Mouse (Mus musculus) kidney, adult 2 months (tissue): ENCODE data around the gene Avl9. TPM values are rescaled to one million over a fixed set of nuclear protein-coding genes. Genes with fewer than 3 reads are reported as not detected.
A peak's percentile ranks its signal among the peaks of the same experiment; 100 is the strongest.

Experiments
- DNase-seq: peaks from one replicate; pipeline ENCODE4 v3.0.0; 2021
- H3K27ac ChIP-seq: fragments of 200-500 bp; 2 replicates; pipeline ENCODE4 v1.5.1; 2012; ENCODE audit warnings: low read depth, low read length, control low read depth, inconsistent platforms; ENCODE audit not compliant: insufficient read depth
- H3K27me3 ChIP-seq: fragments of 200-500 bp; replicated peaks from 2 replicates; pipeline ENCODE4 v1.6.1; 2012; ENCODE audit warnings: mild to moderate bottlenecking, moderate library complexity, low read length, inconsistent platforms; ENCODE audit not compliant: control insufficient read depth, insufficient read depth
- H3K36me3 ChIP-seq: fragments of 200-500 bp; 2 replicates; pipeline ENCODE4 v1.6.1; 2012; ENCODE audit warnings: mild to moderate bottlenecking, moderate library complexity, low read length, inconsistent platforms; ENCODE audit not compliant: control insufficient read depth, insufficient read depth
- H3K4me1 ChIP-seq: fragments of 200-500 bp; 2 replicates; pipeline ENCODE4 v1.6.1; 2011; ENCODE audit warnings: low read length; ENCODE audit not compliant: control insufficient read depth, insufficient read depth
- H3K4me3 ChIP-seq: fragments of 200-500 bp; 2 replicates; pipeline ENCODE4 v1.5.1; 2011; ENCODE audit warnings: mild to moderate bottlenecking, low read depth, low read length, control low read depth; ENCODE audit not compliant: insufficient read depth
- CTCF ChIP-seq: fragments of 200-500 bp; conservative IDR thresholded peaks from 2 replicates; pipeline ENCODE4 v1.5.1; 2011; ENCODE audit warnings: low read depth, mild to moderate bottlenecking, control low read depth, low read length, moderate library complexity, mixed read lengths; ENCODE audit not compliant: insufficient read depth, insufficient read length
- POLR2A ChIP-seq: fragments of 200-500 bp; IDR thresholded peaks from one replicate; pipeline ENCODE4 v1.6.1; 2011; ENCODE audit warnings: low read depth, low read length, control low read depth
- WGBS: fragments of 180-500 bp; shearing (Covaris S2); methylation state at CpG from one replicate; pipeline ENCODE4 v1.1.7; 2018; 5-methylcytosine and 5-hydroxymethylcytosine counted together
- polyA plus RNA-seq: library from polyadenylated mRNA; depleted of rRNA; stranded (reverse); fragments of >200 nt; gene quantifications from 2 replicates; pipeline ENCODE4 v1.2.3, GENCODE M21; 2012

Avl9 gene
- polyA plus RNA-seq, 1 experiment, result 7.8 TPM

- Histone ChIP-seq H3K4me1 (no peaks in the 10 kb centered on the region), H3K4me3 (no peak overlapping the region), H3K36me3 (peaks cover 9% of the 10 kb centered on the region), H3K27me3 (no peaks in the 10 kb centered on the region), H3K27ac (no peak overlapping the region)
- WGBS, result 62% methylated on average over 3 of the region's 3 CpGs
- TF ChIP-seq POLR2A, result no peak
- no peak for TF ChIP-seq CTCF
- no peak for DNase-seq
Observed at GRCm38 (mm10) chr6:56765265-56765664, 50.6 kb downstream of the Avl9 start.

GRCm38 (mm10) chr6:56765696-56766095 lies 51.0 kb downstream of the Avl9 start:
- 86% methylated on average over 4 of the region's 4 CpGs for WGBS
- TF ChIP-seq CTCF, result no peak
- no peak for TF ChIP-seq POLR2A
- Histone ChIP-seq H3K36me3 (peaks cover 9% of the 10 kb centered on the region), H3K4me3 (no peak overlapping the region), H3K27me3 (no peaks in the 10 kb centered on the region), H3K27ac (no peak overlapping the region), H3K4me1 (no peaks in the 10 kb centered on the region)
- DNase-seq, result no peak

GRCm38 (mm10) chr6:56775816-56776215 lies 61.1 kb downstream of the Avl9 start:
- whole genome bisulfite sequencing, result 31% methylated on average over 3 of the region's 3 CpGs
- Histone ChIP-seq H3K4me3 (no peak overlapping the region), H3K27me3 (no peaks in the 10 kb centered on the region), H3K27ac (no peak overlapping the region), H3K4me1 (no peaks in the 10 kb centered on the region), H3K36me3 (peaks cover 8% of the 10 kb centered on the region)
- no peak for TF ChIP-seq POLR2A
- TF ChIP-seq CTCF, result no peak
- peak; percentile 35 for DNase-seq

GRCm38 (mm10) chr6:56779636-56780035 lies 64.9 kb downstream of the Avl9 start:
- Histone ChIP-seq H3K4me3 (no peak overlapping the region), H3K27ac (no peak overlapping the region), H3K36me3 (peaks cover 8% of the 10 kb centered on the region), H3K27me3 (no peaks in the 10 kb centered on the region), H3K4me1 (peaks cover 9% of the 10 kb centered on the region)
- DNase-seq, result no peak
- no peak for TF ChIP-seq CTCF
- WGBS, result 95% methylated on average over 5 of the region's 5 CpGs

- no peak for TF ChIP-seq POLR2A
- no peak for TF ChIP-seq CTCF
Observed at GRCm38 (mm10) chr6:56783561-56784272, 69.0 kb downstream of the Avl9 start.

GRCm38 (mm10) chr6:56785068-56785467 lies 70.4 kb downstream of the Avl9 start:
- Histone ChIP-seq H3K4me1 (peaks cover 14% of the 10 kb centered on the region), H3K4me3 (no peak overlapping the region), H3K36me3 (peaks cover 2% of the 10 kb centered on the region; the same call in 1 of the 2 replicates), H3K27ac (no peak overlapping the region), H3K27me3 (no peaks in the 10 kb centered on the region)
- 68% methylated on average over 5 of the region's 5 CpGs for WGBS
- TF ChIP-seq POLR2A (no peak), CTCF (no peak)
- no peak for DNase-seq

More at GRCm38 (mm10) chr6:56783561-56784272, 69.0 kb downstream of the Avl9 start:
- 66% methylated on average over 4 of the region's 4 CpGs for WGBS
- peak; percentile 57 for DNase-seq
- Histone ChIP-seq H3K4me1 (peaks cover 14% of the 10 kb centered on the region), H3K36me3 (peaks cover 7% of the 10 kb centered on the region), H3K27ac (peak overlapping the region; percentile 39), H3K27me3 (no peaks in the 10 kb centered on the region), H3K4me3 (no peak overlapping the region)

- Histone ChIP-seq H3K27me3 (no peaks in the 10 kb centered on the region), H3K4me1 (peaks cover 14% of the 10 kb centered on the region), H3K4me3 (no peak overlapping the region), H3K36me3 (peaks cover 2% of the 10 kb centered on the region; the same call in 1 of the 2 replicates), H3K27ac (no peak overlapping the region)
- 62% methylated on average over 2 of the region's 2 CpGs for WGBS
- TF ChIP-seq CTCF (no peak), POLR2A (no peak)
- no peak for DNase-seq
Observed at GRCm38 (mm10) chr6:56787668-56788067, 73.0 kb downstream of the Avl9 start.
